Mouse (Mus musculus) embryonic facial prominence, embryonic 15.5 days (tissue): ENCODE data around the gene Mettl3. TPM values are rescaled to one million over a fixed set of nuclear protein-coding genes. Genes with fewer than 3 reads are reported as not detected.

Source experiments
- ATAC-seq: fragments of 200-750 bp; cut with Nextera tagmentation; 2 replicates; pipeline ENCODE4 v1.8.0; 2017; ENCODE audit warnings: low read depth, moderate TSS enrichment; ENCODE audit not compliant: insufficient number of reproducible peaks, low FRiP score, low TSS enrichment
- H3K27ac ChIP-seq: fragments of 300-500 bp; sonication (generic); replicated peaks from 2 replicates; pipeline ENCODE4 v1.5.1; 2015; ENCODE audit warnings: mild to moderate bottlenecking, inconsistent platforms
- H3K27me3 ChIP-seq: fragments of 300-500 bp; sonication (generic); 2 replicates; pipeline ENCODE4 v1.6.1; 2015; ENCODE audit warnings: inconsistent platforms
- H3K36me3 ChIP-seq: fragments of 300-500 bp; sonication (generic); 2 replicates; pipeline ENCODE4 v1.6.1; 2015; ENCODE audit warnings: mild to moderate bottlenecking, inconsistent platforms
- H3K4me1 ChIP-seq: fragments of 300-500 bp; sonication (generic); 2 replicates; pipeline ENCODE4 v1.6.1; 2015; ENCODE audit warnings: inconsistent platforms
- H3K4me2 ChIP-seq: fragments of 300-500 bp; sonication (generic); replicated peaks from 2 replicates; pipeline ENCODE4 v1.6.1; 2015; ENCODE audit warnings: mild to moderate bottlenecking, inconsistent platforms
- H3K4me3 ChIP-seq: fragments of 300-500 bp; sonication (generic); replicated peaks from 2 replicates; pipeline ENCODE4 v1.5.1; 2015; ENCODE audit warnings: mild to moderate bottlenecking, inconsistent platforms
- H3K9ac ChIP-seq: fragments of 300-500 bp; sonication (generic); 2 replicates; pipeline ENCODE4 v1.6.1; 2015; ENCODE audit warnings: inconsistent platforms
- H3K9me3 ChIP-seq: fragments of 300-500 bp; sonication (generic); replicated peaks from 2 replicates; pipeline ENCODE4 v1.6.1; 2016; ENCODE audit warnings: inconsistent platforms
- WGBS: fragments of 180-500 bp; shearing (Covaris S2); methylation state at CpG from one replicate; pipeline ENCODE4 v1.1.7; 2015; 5-methylcytosine and 5-hydroxymethylcytosine counted together
- polyA plus RNA-seq: library from polyadenylated mRNA; unstranded; fragments of >200 nt; fragmentation: Nextera tagmentation; extraction: Ambion mirVana; gene quantifications from 2 replicates; pipeline ENCODE4 v1.2.1, GENCODE M21; 2015

Gene Mettl3
- 42.1 and 44.2 TPM in 2 replicates for polyA plus RNA-seq

DNA sequence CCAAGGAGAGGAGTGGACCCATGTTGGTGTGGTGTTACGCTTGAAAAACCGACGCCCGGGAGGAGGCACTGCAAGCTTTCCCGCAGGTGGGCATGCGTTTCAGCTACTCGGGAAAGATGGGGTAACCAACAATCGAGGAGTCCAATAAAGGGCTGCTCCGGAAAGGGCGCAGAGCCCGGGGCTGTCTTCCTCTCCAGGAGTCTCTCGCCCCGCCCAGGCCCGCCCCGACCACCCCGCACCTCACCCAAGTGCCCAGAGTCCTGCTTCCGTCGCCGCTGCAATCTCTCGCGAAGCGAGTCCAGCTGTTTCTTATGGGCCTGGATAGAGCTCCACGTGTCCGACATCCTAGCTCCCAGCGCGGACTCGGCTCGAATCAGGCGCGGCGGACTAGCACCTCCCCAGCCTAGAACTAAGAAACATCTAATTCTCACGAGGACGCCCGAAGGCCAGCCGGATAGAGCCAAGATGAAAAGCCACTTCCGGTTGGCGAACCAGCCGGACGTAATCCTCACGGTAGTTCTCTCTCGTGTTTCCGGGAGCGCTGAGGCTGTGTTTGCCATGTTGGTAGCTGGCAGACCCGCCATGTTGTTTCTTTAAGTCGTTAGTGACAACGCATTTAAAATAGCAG lies at the start of gene Mettl3:
Gene Mettl3 (minus strand): TSS at position 485 of the 628 bp plus-strand sequence.
- Histone ChIP-seq H3K4me2 (peak within 1 kb of the TSS; percentile 72), H3K4me1 (0 out of 2 replicates have a peak, but pooled peaks cover 3% of the 10 kb centered on the region), H3K36me3 (peaks cover 17% of the 10 kb centered on the region), H3K9me3 (no peaks in the 10 kb centered on the region), H3K9ac (peak within 1 kb of the TSS; percentile 53), H3K27me3 (no peaks in the 10 kb centered on the region), H3K27ac (peak within 1 kb of the TSS; percentile 98), H3K4me3 (peak within 1 kb of the TSS; percentile 77)
- ATAC-seq: peak; percentile 95
- under 1% methylated on average over 46 of the region's 46 CpGs for WGBS

DNA sequence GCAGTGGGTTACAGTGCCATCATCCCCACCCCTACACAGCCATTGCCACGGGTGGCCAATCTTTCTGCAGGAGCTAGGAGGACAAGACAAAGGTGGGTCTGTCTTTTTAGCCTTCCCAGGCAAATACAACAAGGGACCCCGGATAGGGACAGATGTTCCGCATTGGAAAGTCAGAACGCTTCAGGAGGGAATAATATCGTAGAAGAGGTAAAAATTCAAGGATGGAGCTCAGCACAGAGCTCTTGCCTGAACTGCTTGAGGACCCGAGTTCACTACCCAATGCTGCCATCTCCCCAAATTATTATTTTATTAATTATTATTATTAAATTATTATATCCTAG lies 34.6 kb upstream of the Mettl3 start:
- WGBS: 65% methylated on average over 6 of the region's 6 CpGs
- no peak overlapping the region for H3K9ac ChIP-seq
- no peak for ATAC-seq

DNA sequence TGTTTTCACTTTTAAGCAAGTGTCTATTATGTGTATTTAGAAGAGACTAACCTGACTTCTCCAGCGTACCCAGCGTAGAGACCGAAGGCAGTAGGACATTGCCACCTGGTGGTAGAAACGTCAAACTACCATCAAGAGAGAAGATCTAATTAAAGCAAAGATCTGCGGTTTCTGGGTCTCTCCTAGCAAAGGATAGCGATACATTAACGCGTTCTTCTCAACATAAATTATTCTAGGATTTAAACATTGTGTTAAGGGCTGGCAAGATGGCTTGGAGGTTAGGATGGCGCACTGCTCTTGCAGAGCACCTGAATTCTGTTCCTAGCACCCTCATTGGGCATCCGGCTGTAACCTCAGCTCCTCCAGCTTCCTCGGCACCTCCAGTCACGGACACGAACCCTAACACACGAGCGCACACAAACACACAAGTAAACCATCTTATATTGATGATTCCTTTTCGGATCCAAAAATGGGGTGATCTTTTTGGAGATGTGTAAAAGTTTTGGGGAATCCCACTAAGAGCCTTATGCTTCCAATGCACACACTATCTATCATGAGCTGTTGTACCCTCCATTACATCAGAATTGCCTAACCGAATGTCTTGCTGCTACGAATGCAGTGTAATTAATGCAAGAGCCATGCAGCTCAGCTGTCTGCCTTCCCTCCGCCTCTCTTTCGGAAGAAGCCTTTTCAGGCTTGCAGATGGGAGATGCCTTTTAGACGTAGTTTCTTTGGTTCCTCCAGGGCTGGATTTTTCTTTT lies 34.0 kb upstream of the Mettl3 start:
- Histone ChIP-seq H3K36me3 (no peaks in the 10 kb centered on the region), H3K4me1 (no peaks in the 10 kb centered on the region), H3K4me2 (peak overlapping the region; percentile 41), H3K27me3 (0 out of 2 replicates have a peak, but pooled peaks cover 5% of the 10 kb centered on the region), H3K27ac (no peak overlapping the region), H3K9ac (no peak overlapping the region), H3K4me3 (peak overlapping the region; percentile 29), H3K9me3 (no peaks in the 10 kb centered on the region)
- 25% methylated on average over 21 of the region's 21 CpGs for WGBS
- no peak for ATAC-seq

More for the DNA sequence above, 34.6 kb upstream of the Mettl3 start:
- H3K4me2 ChIP-seq: no peak overlapping the region
- no peaks in the 10 kb centered on the region for H3K4me1 ChIP-seq
- no peak overlapping the region for H3K4me3 ChIP-seq
- no peaks in the 10 kb centered on the region for H3K9me3 ChIP-seq
- H3K27me3 ChIP-seq: 0 out of 2 replicates have a peak, but pooled peaks cover 5% of the 10 kb centered on the region
- no peak overlapping the region for H3K27ac ChIP-seq
- no peaks in the 10 kb centered on the region for H3K36me3 ChIP-seq

DNA sequence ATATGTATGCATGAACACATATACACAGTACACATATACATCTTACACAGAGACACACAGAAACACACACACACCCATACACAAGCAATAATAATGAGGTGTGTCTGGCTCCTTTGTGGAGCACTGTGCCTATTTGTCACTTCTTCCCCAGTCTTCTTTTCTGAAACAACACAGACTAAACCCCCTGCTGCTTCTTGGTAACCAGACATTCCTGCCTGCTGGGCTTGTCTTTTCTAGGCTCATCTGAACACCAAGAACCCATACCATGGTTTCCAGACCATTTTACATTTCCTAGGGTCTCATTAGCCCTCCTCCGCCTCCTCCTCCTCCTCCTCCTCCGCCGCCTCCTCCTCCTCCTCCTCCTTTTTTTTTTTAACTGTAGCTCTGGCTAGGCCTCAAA lies 27.2 kb upstream of the Mettl3 start:
- Histone ChIP-seq H3K4me3 (no peak overlapping the region), H3K27me3 (peaks cover 22% of the 10 kb centered on the region), H3K9ac (no peak overlapping the region), H3K4me1 (peaks cover 9% of the 10 kb centered on the region), H3K36me3 (no peaks in the 10 kb centered on the region), H3K27ac (no peak overlapping the region), H3K4me2 (no peak overlapping the region), H3K9me3 (no peaks in the 10 kb centered on the region)
- ATAC-seq: no peak
- 80% methylated on average over 1 of the region's 3 CpGs for WGBS

DNA sequence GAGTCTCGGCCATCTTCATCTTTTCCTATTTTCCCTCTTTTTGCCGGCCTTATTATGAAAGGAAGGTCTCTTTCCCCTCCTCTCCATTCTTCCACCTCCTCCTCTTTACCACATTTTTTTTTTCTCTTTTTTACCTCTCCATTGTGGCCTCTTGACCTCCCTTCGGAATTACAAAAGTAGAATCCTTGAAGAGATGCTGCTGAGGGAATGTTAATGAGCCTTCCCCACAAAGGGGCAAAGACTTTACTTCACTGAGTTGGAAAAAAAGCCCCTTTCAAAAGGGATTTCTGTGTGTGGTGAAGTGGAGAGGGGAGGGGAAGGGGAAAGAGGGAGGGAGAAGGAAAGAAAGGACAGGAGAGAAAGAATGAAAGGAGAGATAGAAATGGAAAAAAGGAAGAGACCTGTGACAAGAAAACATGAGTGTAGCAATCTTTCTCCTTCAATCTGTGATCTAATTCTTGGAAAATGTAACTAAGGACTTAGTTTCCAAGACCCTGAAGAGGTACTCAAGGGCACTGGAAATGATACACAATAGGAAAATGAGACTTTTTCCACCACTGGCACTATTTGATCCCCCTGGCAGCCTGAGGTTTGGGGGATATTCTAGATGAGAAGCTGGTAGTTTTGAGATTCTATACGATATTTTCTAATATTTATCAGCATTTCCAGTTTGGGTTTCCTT lies 26.3 kb upstream of the Mettl3 start:
- no peaks in the 10 kb centered on the region for H3K9me3 ChIP-seq
- H3K27me3 ChIP-seq: peaks cover 22% of the 10 kb centered on the region
- no peak overlapping the region for H3K27ac ChIP-seq
- no peak overlapping the region for H3K9ac ChIP-seq
- no peak overlapping the region for H3K4me3 ChIP-seq
- no peaks in the 10 kb centered on the region for H3K36me3 ChIP-seq
- peaks cover 9% of the 10 kb centered on the region for H3K4me1 ChIP-seq
- no peak for ATAC-seq
- no peak overlapping the region for H3K4me2 ChIP-seq
- 14% methylated on average over 4 of the region's 4 CpGs for WGBS

DNA sequence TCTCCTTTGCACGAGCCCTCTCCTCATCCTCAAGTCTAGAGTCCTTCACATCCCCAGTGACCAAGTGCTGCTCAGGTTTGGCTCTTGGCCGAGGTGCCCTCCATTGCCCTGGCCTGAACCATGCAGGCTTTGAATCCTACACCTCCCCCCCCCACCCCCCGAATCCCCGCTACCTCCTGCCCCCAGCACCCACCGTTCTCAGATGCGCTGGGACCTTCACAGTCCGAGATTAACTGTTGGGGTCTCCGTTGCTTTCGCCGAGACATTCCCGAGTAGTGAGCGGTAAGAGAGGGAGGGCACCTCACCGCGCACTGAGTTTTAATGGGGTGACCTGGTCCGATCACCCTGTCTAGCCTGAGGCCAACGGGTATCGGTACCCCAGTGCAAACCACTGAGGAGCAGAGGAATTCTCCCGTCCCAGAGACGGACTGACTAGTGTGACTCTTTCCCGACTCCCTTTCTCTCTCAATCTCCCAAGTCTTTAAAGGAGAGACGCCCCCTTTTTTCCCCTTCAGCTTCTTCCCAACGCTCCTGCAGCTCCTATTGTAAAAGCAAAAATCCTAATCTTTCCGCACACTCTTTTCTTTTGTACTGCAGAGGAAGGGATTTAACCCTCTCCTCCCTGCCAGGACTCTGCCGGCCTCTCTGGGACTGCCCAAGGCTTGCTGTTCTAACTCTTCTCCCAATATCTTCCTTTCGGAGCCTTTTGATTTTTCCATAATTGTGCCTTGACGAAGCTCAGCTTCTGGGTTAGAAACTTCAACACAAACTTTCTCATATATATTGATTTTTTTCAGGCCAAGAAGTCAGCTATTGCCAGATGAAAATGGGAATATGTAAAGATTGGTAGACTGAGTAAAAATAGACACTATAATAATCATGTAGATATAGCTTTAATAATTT lies 23.2 kb upstream of the Mettl3 start, which contains the start of gene Sall2:
Gene Sall2 (minus strand): TSS at position 853 of the 903 bp plus-strand sequence.
- H3K4me3 ChIP-seq: peak within 1 kb of the TSS; percentile 46
- H3K27ac ChIP-seq: no peak within 1 kb of the TSS
- peaks cover 9% of the 10 kb centered on the region for H3K4me1 ChIP-seq
- ATAC-seq: peak; percentile 60; the same call in 1 of the 2 replicates
- H3K4me2 ChIP-seq: peak within 1 kb of the TSS; percentile 72
- H3K9me3 ChIP-seq: no peaks in the 10 kb centered on the region
- peak within 1 kb of the TSS; percentile 23; the same call in 1 of the 2 replicates for H3K9ac ChIP-seq
- H3K27me3 ChIP-seq: peaks cover 22% of the 10 kb centered on the region
- under 1% methylated on average over 26 of the region's 26 CpGs for WGBS
- no peaks in the 10 kb centered on the region for H3K36me3 ChIP-seq

DNA sequence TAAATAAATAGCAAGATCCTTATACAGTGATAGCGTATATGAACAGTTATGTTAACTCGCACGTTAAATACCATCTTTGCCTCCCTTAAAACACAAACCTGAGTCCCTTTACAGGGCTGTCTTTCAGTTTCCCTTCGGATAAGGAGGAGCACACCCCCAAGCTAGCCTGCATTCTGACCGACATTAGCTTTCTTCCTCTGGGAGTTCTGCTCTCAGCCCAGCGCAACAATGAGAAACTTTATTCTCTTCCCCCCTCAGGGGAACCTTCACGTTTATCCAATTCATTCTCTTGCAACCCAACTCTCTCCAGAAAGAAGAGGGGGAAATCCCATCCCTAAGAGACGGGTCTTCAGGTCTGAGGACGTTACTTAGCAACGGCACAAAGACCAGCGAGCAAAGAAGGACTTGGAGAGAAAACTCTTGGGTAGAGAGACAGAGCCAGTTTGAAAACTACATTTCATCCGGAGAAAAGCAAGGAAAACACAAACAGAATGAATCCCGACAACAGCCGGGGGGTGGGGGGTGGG lies 22.5 kb upstream of the Mettl3 start:
- ATAC-seq: no peak
- H3K36me3 ChIP-seq: no peaks in the 10 kb centered on the region
- H3K27ac ChIP-seq: no peak overlapping the region
- WGBS: 2% methylated on average over 14 of the region's 14 CpGs
- H3K4me3 ChIP-seq: peak overlapping the region; percentile 46
- no peaks in the 10 kb centered on the region for H3K9me3 ChIP-seq
- H3K4me2 ChIP-seq: peak overlapping the region; percentile 72
- H3K4me1 ChIP-seq: peaks cover 9% of the 10 kb centered on the region
- H3K9ac ChIP-seq: no peak overlapping the region
- peaks cover 22% of the 10 kb centered on the region for H3K27me3 ChIP-seq

DNA sequence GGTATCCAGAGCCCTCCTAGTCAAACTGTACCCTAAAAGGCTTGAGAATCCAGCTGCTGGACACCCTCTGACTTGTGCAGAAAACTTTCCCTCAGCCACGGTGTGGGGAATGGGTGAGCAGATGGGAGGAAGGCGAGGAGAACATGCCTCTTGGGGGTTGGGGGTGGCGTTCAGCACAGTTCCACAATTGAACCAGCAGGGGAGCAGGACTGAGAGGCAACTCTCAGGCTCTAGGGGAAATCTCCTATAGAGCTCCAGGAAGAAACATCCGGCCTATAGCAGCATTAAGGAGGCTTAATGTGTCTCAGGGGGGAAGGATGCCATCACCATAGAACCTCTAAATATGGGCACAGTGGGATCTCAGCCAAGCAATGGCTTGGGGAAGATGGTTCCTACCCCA lies 21.0 kb upstream of the Mettl3 start:
- peaks cover 9% of the 10 kb centered on the region for H3K4me1 ChIP-seq
- H3K9ac ChIP-seq: no peak overlapping the region
- H3K36me3 ChIP-seq: no peaks in the 10 kb centered on the region
- peaks cover 12% of the 10 kb centered on the region for H3K27me3 ChIP-seq
- H3K9me3 ChIP-seq: no peaks in the 10 kb centered on the region
- H3K4me2 ChIP-seq: no peak overlapping the region
- no peak for ATAC-seq
- H3K27ac ChIP-seq: no peak overlapping the region
- WGBS: 8% methylated on average over 4 of the region's 4 CpGs
- no peak overlapping the region for H3K4me3 ChIP-seq

DNA sequence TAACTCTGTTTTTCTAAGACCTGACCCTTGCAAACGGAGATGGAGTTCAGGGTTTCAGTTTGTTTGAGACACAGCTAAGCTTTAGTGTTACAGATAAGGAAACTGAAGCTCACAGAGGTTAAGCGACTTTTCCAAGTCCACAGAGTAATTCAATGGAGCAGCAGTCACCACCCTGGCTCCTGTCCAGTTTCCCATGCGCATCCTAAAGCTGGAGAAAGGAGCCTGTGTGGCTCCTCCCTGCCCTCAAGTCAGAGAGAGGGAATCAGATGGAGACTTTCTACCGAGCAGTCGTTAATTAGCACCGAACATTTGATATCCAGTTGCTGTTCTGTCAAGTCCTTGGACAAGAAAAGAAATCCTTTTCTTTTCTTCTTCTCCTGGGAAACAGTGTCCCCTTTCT lies 14.4 kb upstream of the Mettl3 start:
- 37% methylated on average over 6 of the region's 6 CpGs for WGBS
- Histone ChIP-seq H3K36me3 (peaks cover 4% of the 10 kb centered on the region), H3K4me2 (no peak overlapping the region), H3K9me3 (no peaks in the 10 kb centered on the region), H3K27ac (no peak overlapping the region), H3K4me3 (no peak overlapping the region), H3K9ac (no peak overlapping the region), H3K27me3 (no peaks in the 10 kb centered on the region), H3K4me1 (peaks cover 20% of the 10 kb centered on the region)
- ATAC-seq: no peak

DNA sequence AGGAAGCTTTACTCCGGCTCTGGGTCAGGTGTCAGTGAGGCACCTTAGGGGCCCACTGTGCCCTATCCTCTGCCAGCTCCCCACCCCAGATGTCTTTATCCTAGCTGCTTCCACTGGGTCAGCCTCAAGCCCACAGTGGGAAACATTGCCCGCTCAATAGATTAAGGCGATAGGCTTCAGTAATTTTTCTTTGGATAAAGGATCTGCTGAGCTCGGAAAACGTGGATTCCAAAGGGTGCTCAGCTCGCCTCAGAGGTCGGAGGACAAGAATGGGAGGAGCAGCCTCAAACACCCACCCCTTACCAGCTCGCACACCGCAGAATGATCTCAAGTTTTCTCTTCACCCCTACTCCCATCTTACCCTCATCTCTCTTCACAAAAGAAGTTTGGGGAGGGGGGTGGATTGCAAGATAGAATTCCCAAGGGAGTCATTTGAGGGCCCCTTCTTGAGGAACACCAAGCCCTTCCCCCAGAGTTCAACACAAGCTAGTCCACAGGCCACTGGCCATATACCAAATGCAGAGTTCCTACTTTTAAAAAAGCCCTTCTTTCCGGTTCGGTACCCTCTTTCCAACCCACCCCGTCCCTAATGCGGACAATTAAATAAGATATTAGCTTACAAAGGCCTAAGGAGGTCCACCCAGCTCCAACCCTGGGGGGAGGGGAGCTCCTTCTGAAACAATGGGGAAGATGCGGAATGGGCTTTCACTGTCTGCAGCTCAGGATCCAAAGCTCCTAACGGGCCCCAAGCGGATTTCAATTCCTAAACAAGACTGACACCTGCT lies 11.7 kb upstream of the Mettl3 start:
- Histone ChIP-seq H3K27ac (peak overlapping the region; percentile 84), H3K4me3 (peak overlapping the region; percentile 82), H3K36me3 (peaks cover 30% of the 10 kb centered on the region), H3K9ac (peak overlapping the region; percentile 76; the same call in 1 of the 2 replicates), H3K27me3 (no peaks in the 10 kb centered on the region), H3K4me1 (peaks cover 30% of the 10 kb centered on the region), H3K9me3 (no peaks in the 10 kb centered on the region), H3K4me2 (peak overlapping the region; percentile 72)
- WGBS: 9% methylated on average over 16 of the region's 16 CpGs
- peak; percentile 55; the same call in 1 of the 2 replicates for ATAC-seq
